Mouse (Mus musculus): ENCODE measurements around the gene Fbxo45.
A peak's percentile ranks its signal among the peaks of the same experiment; 100 is the strongest.

GRCm38 (mm10) chr16:32201004-32201325 is 46.0 kb downstream of the Fbxo45 start:
- TF ChIP-seq EP300 (IDR thresholded peaks at IDR 0.05) = 0 out of 2 replicates have a peak, but pooled peaks have one; percentile 28
- no peak for TF ChIP-seq CTCF (IDR thresholded peaks at IDR 0.05)

Measured in lung, postnatal 0 days (tissue).